Mouse (Mus musculus): ENCODE data around the gene Tgfbi. TPM values are rescaled to one million over a fixed set of nuclear protein-coding genes. Genes with fewer than 3 reads are reported as not detected.

Tgfbi gene
- polyA plus RNA-seq, 1 experiment = 33.8 TPM

GRCm38 (mm10) chr13:56601199-56601598 is 8.1 kb upstream of the Tgfbi start:
- no peak for TF ChIP-seq POLR2A (IDR thresholded peaks at IDR 0.05; ENCODE audit: control insufficient read depth, extremely low read depth, insufficient read depth, low read length, poor library complexity)
- TF ChIP-seq CTCF (IDR thresholded peaks at IDR 0.05; ENCODE audit: borderline replicate concordance, control insufficient read depth, extremely low read depth, insufficient read depth, low read length, poor library complexity) = no peak
- no peaks in the 10 kb centered on the region for H3K27me3 ChIP-seq (ENCODE audit: control insufficient read depth, insufficient read depth, low read length)
- no peak overlapping the region for H3K4me3 ChIP-seq (ENCODE audit: control insufficient read depth, insufficient read depth, low read length)
- no peak overlapping the region for H3K27ac ChIP-seq (ENCODE audit: control insufficient read depth, insufficient read depth, low read length)
- no peak for DNase-seq
- no peaks in the 10 kb centered on the region for H3K4me1 ChIP-seq (replicated peaks; ENCODE audit: control insufficient read depth, insufficient read depth, low read length)
- no peaks in the 10 kb centered on the region for H3K36me3 ChIP-seq (ENCODE audit: control insufficient read depth, insufficient read depth, low read length)
- 22% methylated on average over 11 of the region's 11 CpGs for WGBS

GRCm38 (mm10) chr13:56605503-56605902 is 3.8 kb upstream of the Tgfbi start:
- Histone ChIP-seq H3K36me3 (ENCODE audit: control insufficient read depth, insufficient read depth, low read length) (no peaks in the 10 kb centered on the region), H3K4me3 (ENCODE audit: control insufficient read depth, insufficient read depth, low read length) (no peak overlapping the region), H3K27me3 (ENCODE audit: control insufficient read depth, insufficient read depth, low read length) (no peaks in the 10 kb centered on the region; the same call in 1 of the 2 replicates), H3K4me1 (replicated peaks; ENCODE audit: control insufficient read depth, insufficient read depth, low read length) (no peaks in the 10 kb centered on the region), H3K27ac (ENCODE audit: control insufficient read depth, insufficient read depth, low read length) (no peak overlapping the region)
- no peak for TF ChIP-seq CTCF (IDR thresholded peaks at IDR 0.05; ENCODE audit: borderline replicate concordance, control insufficient read depth, extremely low read depth, insufficient read depth, low read length, poor library complexity)
- no peak for TF ChIP-seq POLR2A (IDR thresholded peaks at IDR 0.05; ENCODE audit: control insufficient read depth, extremely low read depth, insufficient read depth, low read length, poor library complexity)
- 21% methylated on average over 9 of the region's 9 CpGs for WGBS
- DNase-seq = no peak

- Histone ChIP-seq H3K4me1 (replicated peaks; ENCODE audit: control insufficient read depth, insufficient read depth, low read length) (no peaks in the 10 kb centered on the region), H3K36me3 (ENCODE audit: control insufficient read depth, insufficient read depth, low read length) (no peaks in the 10 kb centered on the region), H3K4me3 (ENCODE audit: control insufficient read depth, insufficient read depth, low read length) (no peak overlapping the region), H3K27me3 (ENCODE audit: control insufficient read depth, insufficient read depth, low read length) (no peaks in the 10 kb centered on the region; the same call in 1 of the 2 replicates), H3K27ac (ENCODE audit: control insufficient read depth, insufficient read depth, low read length) (no peak overlapping the region)
- TF ChIP-seq CTCF (IDR thresholded peaks at IDR 0.05; ENCODE audit: borderline replicate concordance, control insufficient read depth, extremely low read depth, insufficient read depth, low read length, poor library complexity) (no peak), POLR2A (IDR thresholded peaks at IDR 0.05; ENCODE audit: control insufficient read depth, extremely low read depth, insufficient read depth, low read length, poor library complexity) (no peak)
- DNase-seq = no peak
- WGBS = 91% methylated on average over 11 of the region's 11 CpGs
Observed at GRCm38 (mm10) chr13:56606724-56607123, 2.6 kb upstream of the Tgfbi start.

GRCm38 (mm10) chr13:56607225-56607624 is 2.1 kb upstream of the Tgfbi start:
- WGBS = 86% methylated on average over 7 of the region's 7 CpGs
- no peak for DNase-seq
- no peaks in the 10 kb centered on the region for H3K36me3 ChIP-seq (ENCODE audit: control insufficient read depth, insufficient read depth, low read length)
- H3K4me1 ChIP-seq (replicated peaks; ENCODE audit: control insufficient read depth, insufficient read depth, low read length) = no peaks in the 10 kb centered on the region
- H3K27ac ChIP-seq (ENCODE audit: control insufficient read depth, insufficient read depth, low read length) = no peak overlapping the region
- H3K27me3 ChIP-seq (ENCODE audit: control insufficient read depth, insufficient read depth, low read length) = no peaks in the 10 kb centered on the region; the same call in 1 of the 2 replicates
- H3K4me3 ChIP-seq (ENCODE audit: control insufficient read depth, insufficient read depth, low read length) = no peak overlapping the region
- TF ChIP-seq POLR2A (IDR thresholded peaks at IDR 0.05; ENCODE audit: control insufficient read depth, extremely low read depth, insufficient read depth, low read length, poor library complexity) (no peak), CTCF (IDR thresholded peaks at IDR 0.05; ENCODE audit: borderline replicate concordance, control insufficient read depth, extremely low read depth, insufficient read depth, low read length, poor library complexity) (no peak)

- no peaks in the 10 kb centered on the region for H3K4me1 ChIP-seq (replicated peaks; ENCODE audit: control insufficient read depth, insufficient read depth, low read length)
- no peaks in the 10 kb centered on the region for H3K36me3 ChIP-seq (ENCODE audit: control insufficient read depth, insufficient read depth, low read length)
- WGBS = 93% methylated on average over 4 of the region's 4 CpGs
- no peak overlapping the region for H3K27ac ChIP-seq (ENCODE audit: control insufficient read depth, insufficient read depth, low read length)
- no peaks in the 10 kb centered on the region; the same call in 1 of the 2 replicates for H3K27me3 ChIP-seq (ENCODE audit: control insufficient read depth, insufficient read depth, low read length)
- TF ChIP-seq CTCF (IDR thresholded peaks at IDR 0.05; ENCODE audit: borderline replicate concordance, control insufficient read depth, extremely low read depth, insufficient read depth, low read length, poor library complexity) (no peak), POLR2A (IDR thresholded peaks at IDR 0.05; ENCODE audit: control insufficient read depth, extremely low read depth, insufficient read depth, low read length, poor library complexity) (no peak)
- no peak overlapping the region for H3K4me3 ChIP-seq (ENCODE audit: control insufficient read depth, insufficient read depth, low read length)
- no peak for DNase-seq
Observed at GRCm38 (mm10) chr13:56607846-56608245, 1.5 kb upstream of the Tgfbi start.

GRCm38 (mm10) chr13:56611129-56611528 is 1.8 kb downstream of the Tgfbi start:
- Histone ChIP-seq H3K4me1 (replicated peaks; ENCODE audit: control insufficient read depth, insufficient read depth, low read length) (no peaks in the 10 kb centered on the region), H3K36me3 (ENCODE audit: control insufficient read depth, insufficient read depth, low read length) (no peaks in the 10 kb centered on the region), H3K4me3 (ENCODE audit: control insufficient read depth, insufficient read depth, low read length) (no peak overlapping the region), H3K27ac (ENCODE audit: control insufficient read depth, insufficient read depth, low read length) (no peak overlapping the region), H3K27me3 (ENCODE audit: control insufficient read depth, insufficient read depth, low read length) (peaks cover 2% of the 10 kb centered on the region; the same call in 1 of the 2 replicates)
- TF ChIP-seq POLR2A (IDR thresholded peaks at IDR 0.05; ENCODE audit: control insufficient read depth, extremely low read depth, insufficient read depth, low read length, poor library complexity) (no peak), CTCF (IDR thresholded peaks at IDR 0.05; ENCODE audit: borderline replicate concordance, control insufficient read depth, extremely low read depth, insufficient read depth, low read length, poor library complexity) (no peak)
- WGBS = 27% methylated on average over 4 of the region's 4 CpGs
- DNase-seq = no peak

GRCm38 (mm10) chr13:56611741-56612140 is 2.4 kb downstream of the Tgfbi start:
- WGBS = 12% methylated on average over 3 of the region's 3 CpGs
- DNase-seq = no peak
- Histone ChIP-seq H3K4me1 (replicated peaks; ENCODE audit: control insufficient read depth, insufficient read depth, low read length) (no peaks in the 10 kb centered on the region), H3K27me3 (ENCODE audit: control insufficient read depth, insufficient read depth, low read length) (peaks cover 2% of the 10 kb centered on the region; the same call in 1 of the 2 replicates), H3K36me3 (ENCODE audit: control insufficient read depth, insufficient read depth, low read length) (no peaks in the 10 kb centered on the region), H3K4me3 (ENCODE audit: control insufficient read depth, insufficient read depth, low read length) (no peak overlapping the region), H3K27ac (ENCODE audit: control insufficient read depth, insufficient read depth, low read length) (no peak overlapping the region)
- no peak for TF ChIP-seq CTCF (IDR thresholded peaks at IDR 0.05; ENCODE audit: borderline replicate concordance, control insufficient read depth, extremely low read depth, insufficient read depth, low read length, poor library complexity)
- no peak for TF ChIP-seq POLR2A (IDR thresholded peaks at IDR 0.05; ENCODE audit: control insufficient read depth, extremely low read depth, insufficient read depth, low read length, poor library complexity)
